Comparison of ENCODE assay signal across 30 mouse cellular contexts in genomic region chr2:35213345-35213910, GRCm38 (mm10). TPM values are rescaled to one million over a fixed set of nuclear protein-coding genes. Genes with fewer than 3 reads are reported as not detected.
A peak's percentile ranks its signal among the peaks of the same experiment; 100 is the strongest.
DNase-seq lines count a peak whose midpoint lies in the region; ATAC-seq and TF ChIP-seq lines count a peak whose summit lies in the region.
"Had no signal": no experiment of that assay in that cellular context is flagged by ENCODE, and none has a peak within 500 bp of the region (broad histone marks: within the 10 kb centered on the region; RNA-seq: fewer than 3 reads in every experiment).

No protein-coding gene starts in this region.

- peak; percentile 61 for ATAC-seq in intestine, embryonic 16.5 days
- peak; percentile 52; the same call in 1 of the 2 replicates for ATAC-seq in liver, embryonic 14.5 days (ENCODE audit: insufficient read depth)
- ATAC-seq in hindbrain, embryonic 14.5 days (ENCODE audit: low FRiP score), result no peak
- ATAC-seq in frontal cortex, adult (ENCODE audit: low TSS enrichment), result no peak
- ATAC-seq: hindbrain, embryonic 16.5 days; midbrain, embryonic 16.5 days had no signal

- H3K36me3 ChIP-seq in intestine, embryonic 16.5 days (ENCODE audit: control insufficient read depth, insufficient read depth, low read length), result no peaks in the 10 kb centered on the region
- no peaks in the 10 kb centered on the region for H3K36me3 ChIP-seq in liver, embryonic 14.5 days (replicated peaks; ENCODE audit: control insufficient read depth, insufficient read depth, low read depth)
- no peaks in the 10 kb centered on the region for H3K36me3 ChIP-seq in hindbrain, embryonic 14.5 days (replicated peaks; ENCODE audit: control insufficient read depth, insufficient read depth)
- H3K36me3 ChIP-seq: forebrain, embryonic 12.5 days; heart, embryonic 15.5 days; midbrain, embryonic 10.5 days; neural tube, embryonic 13.5 days had no signal

- TF ChIP-seq EP300 in liver, embryonic 14.5 days (IDR thresholded peaks at IDR 0.05; ENCODE audit: low read depth), result peak; percentile 53; the same call in 1 of the 2 replicates

- H3K4me1 ChIP-seq in intestine, embryonic 16.5 days (ENCODE audit: control insufficient read depth, insufficient read depth, low read length), result peaks cover 3% of the 10 kb centered on the region
- H3K4me1 ChIP-seq in liver, embryonic 14.5 days (replicated peaks; ENCODE audit: control insufficient read depth in 2 of 2, insufficient read depth in 2 of 2, low read length in 1 of 2), result peaks cover 7 to 14% of the 10 kb centered on the region in 2 experiments
- H3K4me1 ChIP-seq in hindbrain, embryonic 14.5 days (replicated peaks; ENCODE audit: control insufficient read depth, insufficient read depth, low read length), result peaks cover 7% of the 10 kb centered on the region

- H3K4me2 ChIP-seq in intestine, embryonic 16.5 days (ENCODE audit: low read depth, low read length), result no peak overlapping the region
- peak overlapping the region; percentile 8; the same call in 1 of the 2 replicates for H3K4me2 ChIP-seq in liver, embryonic 14.5 days (ENCODE audit: low read depth)
- H3K4me2 ChIP-seq in hindbrain, embryonic 14.5 days (replicated peaks), result no peak overlapping the region
- H3K4me2 ChIP-seq: forebrain, embryonic 12.5 days; heart, embryonic 15.5 days; neural tube, embryonic 13.5 days had no signal

- H3K27ac ChIP-seq in intestine, embryonic 16.5 days (ENCODE audit: low read length), result peak overlapping the region; percentile 16; the same call in 1 of the 2 replicates
- no peak overlapping the region for H3K27ac ChIP-seq in liver, embryonic 14.5 days
- no peak overlapping the region for H3K27ac ChIP-seq in hindbrain, embryonic 14.5 days
- H3K27ac ChIP-seq: forebrain, embryonic 12.5 days; heart, adult 2 months; heart, embryonic 15.5 days; midbrain, embryonic 10.5 days; neural tube, embryonic 13.5 days had no signal

- H3K27me3 ChIP-seq in intestine, embryonic 16.5 days (replicated peaks; ENCODE audit: control insufficient read depth, insufficient read depth, low read length), result no peaks in the 10 kb centered on the region
- H3K27me3 ChIP-seq in liver, embryonic 14.5 days (ENCODE audit: control insufficient read depth, insufficient read depth, low read length), result no peaks in the 10 kb centered on the region
- H3K27me3 ChIP-seq in hindbrain, embryonic 14.5 days (ENCODE audit: control insufficient read depth, insufficient read depth, low read length), result no peaks in the 10 kb centered on the region
- H3K27me3 ChIP-seq: forebrain, embryonic 12.5 days; heart, embryonic 15.5 days; neural tube, embryonic 13.5 days had no signal

- no peak for TF ChIP-seq CTCF in liver, embryonic 14.5 days (IDR thresholded peaks at IDR 0.05; ENCODE audit: low read depth)

- H3K9ac ChIP-seq in intestine, embryonic 16.5 days (ENCODE audit: low read depth, low read length), result no peak overlapping the region
- no peak overlapping the region for H3K9ac ChIP-seq in liver, embryonic 14.5 days (replicated peaks)
- no peak overlapping the region for H3K9ac ChIP-seq in hindbrain, embryonic 14.5 days
- H3K9ac ChIP-seq: forebrain, embryonic 12.5 days; heart, embryonic 15.5 days; neural tube, embryonic 13.5 days had no signal

- no peaks in the 10 kb centered on the region for H3K9me3 ChIP-seq in intestine, embryonic 16.5 days (ENCODE audit: control insufficient read depth, low read length)
- H3K9me3 ChIP-seq in liver, embryonic 14.5 days (ENCODE audit: control insufficient read depth, low read length), result no peaks in the 10 kb centered on the region
- no peaks in the 10 kb centered on the region for H3K9me3 ChIP-seq in hindbrain, embryonic 14.5 days (ENCODE audit: control insufficient read depth, low read length)
- H3K9me3 ChIP-seq: forebrain, embryonic 12.5 days; heart, embryonic 15.5 days; midbrain, embryonic 10.5 days; neural tube, embryonic 13.5 days had no signal

- WGBS in intestine, embryonic 16.5 days, result 57% methylated on average over 12 of the region's 12 CpGs
- 13% methylated on average over 12 of the region's 12 CpGs for WGBS in liver, embryonic 14.5 days (ENCODE audit: insufficient replicate concordance)
- 89% methylated on average over 12 of the region's 12 CpGs for WGBS in hindbrain, embryonic 14.5 days

- peak; percentile 16 for DNase-seq in urinary bladder, adult 2 months (ENCODE audit: low spot score)
- DNase-seq in urinary bladder, adult 18-20 months (ENCODE audit: low spot score in 2 of 2), result no peak
- peak in 1 of 3 experiments; percentile 20 for DNase-seq in liver, embryonic 14.5 days (ENCODE audit: low read depth in 3 of 3, low spot score in 3 of 3)
- peak; percentile 26 for DNase-seq in yolk sac, embryonic 10.5 days (ENCODE audit: low spot score)
- DNase-seq in hindbrain, embryonic 14.5 days (ENCODE audit: low spot score), result no peak
- no peak for DNase-seq in thymus, postnatal 36 days
- DNase-seq: adrenal gland, postnatal 25 days; cerebellum, adult 11-12 months; cerebellum, postnatal 10 days; gastrocnemius, postnatal 14 days; heart, postnatal 4 days; kidney, adult 18-20 months; kidney, postnatal 4 days; layer of hippocampus, adult 9-11 months; lung, postnatal 4 days; retina, postnatal 1 day; right cerebral cortex, postnatal 25 days; spleen, adult 18-20 months; thymus, adult 18-20 months; thymus, postnatal 4 days had no signal

- no peak overlapping the region for H3K4me3 ChIP-seq in intestine, embryonic 16.5 days (ENCODE audit: low read length)
- H3K4me3 ChIP-seq in liver, embryonic 14.5 days (ENCODE audit: insufficient read depth in 1 of 2, low read depth in 2 of 2, low read length in 2 of 2), result no peak overlapping the region
- no peak overlapping the region for H3K4me3 ChIP-seq in hindbrain, embryonic 14.5 days (replicated peaks; ENCODE audit: low read length)
- H3K4me3 ChIP-seq: forebrain, embryonic 12.5 days; heart, adult 2 months; heart, embryonic 15.5 days; midbrain, embryonic 10.5 days; myocyte; neural tube, embryonic 13.5 days had no signal

RNA-seq across cellular contexts. Expression of gene Rab14, which starts 12.5 kb away (rescaled TPM):
- 132 and 145 TPM in 2 replicates for polyA plus RNA-seq in urinary bladder, adult 2 months (2012; rRNA removed)
- polyA plus RNA-seq in intestine, embryonic 16.5 days (2015; fragmentation: Nextera tagmentation; extraction: Ambion mirVana), result 343 and 359 TPM in 2 replicates
- polyA plus RNA-seq in liver, embryonic 14.5 days (2012; rRNA removed), result 20.5 and 35.3 TPM in 2 replicates
- polyA plus RNA-seq in liver, embryonic 14.5 days (2014; fragmentation: Nextera tagmentation; extraction: Ambion mirVana), result 81.1 and 93.2 TPM in 2 replicates
- 359 and 375 TPM in 2 replicates for polyA plus RNA-seq in hindbrain, embryonic 14.5 days (2014; fragmentation: Nextera tagmentation; extraction: Ambion mirVana)

RNA-seq across cellular contexts. Expression of gene Gsn, which starts 42.8 kb away (rescaled TPM):
- 4,184 and 4,255 TPM in 2 replicates for polyA plus RNA-seq in urinary bladder, adult 2 months (2012; rRNA removed)
- polyA plus RNA-seq in intestine, embryonic 16.5 days (2015; fragmentation: Nextera tagmentation; extraction: Ambion mirVana), result 177 TPM in 2 replicates
- 71.0 and 81.0 TPM in 2 replicates for polyA plus RNA-seq in liver, embryonic 14.5 days (2012; rRNA removed)
- 83.0 and 115 TPM in 2 replicates for polyA plus RNA-seq in liver, embryonic 14.5 days (2014; fragmentation: Nextera tagmentation; extraction: Ambion mirVana)
- polyA plus RNA-seq in hindbrain, embryonic 14.5 days (2014; fragmentation: Nextera tagmentation; extraction: Ambion mirVana), result 30.2 and 31.4 TPM in 2 replicates

Comparison
In these comparisons a context has a peak if more than half of its experiments do, and no peak if none do; other contexts are left out.
1. DNase-seq: peak in urinary bladder, adult 2 months (single experiment) and yolk sac, embryonic 10.5 days (single experiment); none in urinary bladder, adult 18-20 months (0 of 2), hindbrain, embryonic 14.5 days (single experiment) and thymus, postnatal 36 days (0 of 2).
2. ATAC-seq: peak in intestine, embryonic 16.5 days (single experiment) and liver, embryonic 14.5 days (single experiment); none in hindbrain, embryonic 14.5 days (single experiment) and frontal cortex, adult (single experiment).
3. RNA of gene Gsn, which starts 42.8 kb away (polyA plus RNA-seq): 4,184 to 4,255 TPM in urinary bladder, adult 2 months; 177 TPM in intestine, embryonic 16.5 days, 71.0 to 115 TPM in liver, embryonic 14.5 days and 30.2 to 31.4 TPM in hindbrain, embryonic 14.5 days; every median in the first group is over 10 times any median in the second.